Mouse (Mus musculus): Measurements from ENCODE around the gene Birc7. TPM values are rescaled to one million over a fixed set of nuclear protein-coding genes. Genes with fewer than 3 reads are reported as not detected.

The Birc7 gene
- polyA plus RNA-seq, 1 experiment from 2014 or later = 0.18 TPM

DNA sequence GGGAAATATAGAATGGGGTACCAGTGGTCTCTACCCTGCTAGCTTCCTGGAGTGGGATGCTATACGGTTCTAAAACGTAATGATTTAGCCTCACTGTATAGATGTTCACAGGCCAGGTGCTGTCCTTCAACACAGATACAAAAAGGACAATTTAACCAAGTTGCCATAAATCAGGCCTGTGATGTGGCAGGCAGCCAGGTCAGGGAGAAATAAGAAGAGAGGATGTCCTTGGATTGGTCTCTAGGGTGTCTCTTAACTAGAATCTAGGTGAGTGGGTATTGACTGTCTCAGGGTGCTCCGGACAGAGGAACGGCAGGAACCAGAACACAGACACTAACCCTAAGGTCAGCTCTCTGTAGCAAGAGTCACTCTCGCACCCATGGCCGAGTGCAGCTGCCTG lies 6.1 kb upstream of the Birc7 start:
- H3K4me2 ChIP-seq (ENCODE audit: low read length) = no peak overlapping the region
- H3K36me3 ChIP-seq (ENCODE audit: control insufficient read depth, insufficient read depth, low read length) = peaks cover 11% of the 10 kb centered on the region
- H3K27me3 ChIP-seq (ENCODE audit: control insufficient read depth, insufficient read depth, low read length) = no peaks in the 10 kb centered on the region
- no peak overlapping the region for H3K4me3 ChIP-seq (replicated peaks; ENCODE audit: low read depth, low read length)
- no peak overlapping the region for H3K27ac ChIP-seq (replicated peaks; ENCODE audit: low read depth, low read length)
- no peak overlapping the region for H3K9ac ChIP-seq (replicated peaks; ENCODE audit: low read length)
- no peaks in the 10 kb centered on the region for H3K9me3 ChIP-seq (ENCODE audit: control insufficient read depth, low read length)
- peaks cover 9% of the 10 kb centered on the region; the same call in 1 of the 2 replicates for H3K4me1 ChIP-seq (ENCODE audit: control insufficient read depth, insufficient read depth, low read length)
- ATAC-seq (ENCODE audit: low FRiP score, low TSS enrichment) = no peak
- no peak for DNase-seq
- WGBS = 89% methylated on average over 6 of the region's 6 CpGs

DNA sequence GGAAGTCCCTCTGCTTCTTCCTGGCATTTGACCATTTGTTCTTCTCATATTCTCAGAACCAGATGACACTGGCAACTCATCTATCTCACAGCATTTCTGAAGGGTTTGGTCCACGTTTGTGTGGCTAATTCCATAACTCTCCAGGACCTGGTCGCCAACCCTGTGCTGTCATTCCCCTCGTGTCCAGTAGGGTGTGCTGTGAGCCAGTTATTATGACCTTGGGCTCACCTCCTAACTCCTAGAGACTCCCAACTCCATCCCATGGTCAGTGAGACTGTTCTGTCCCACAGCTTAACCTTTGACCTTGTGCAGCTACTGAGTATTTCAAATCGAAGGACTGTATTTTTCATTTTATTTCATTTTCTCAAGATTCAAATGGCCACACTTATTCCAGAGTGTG lies 3.6 kb upstream of the Birc7 start:
- DNase-seq = peak; percentile 89
- Histone ChIP-seq H3K9me3 (ENCODE audit: control insufficient read depth, low read length) (no peaks in the 10 kb centered on the region), H3K4me2 (ENCODE audit: low read length) (no peak overlapping the region), H3K4me1 (ENCODE audit: control insufficient read depth, insufficient read depth, low read length) (no peaks in the 10 kb centered on the region), H3K4me3 (replicated peaks; ENCODE audit: low read depth, low read length) (no peak overlapping the region), H3K27ac (replicated peaks; ENCODE audit: low read depth, low read length) (no peak overlapping the region), H3K36me3 (ENCODE audit: control insufficient read depth, insufficient read depth, low read length) (no peaks in the 10 kb centered on the region), H3K27me3 (ENCODE audit: control insufficient read depth, insufficient read depth, low read length) (no peaks in the 10 kb centered on the region), H3K9ac (replicated peaks; ENCODE audit: low read length) (no peak overlapping the region)
- 4% methylated on average over 4 of the region's 4 CpGs for WGBS
- ATAC-seq (ENCODE audit: low FRiP score, low TSS enrichment) = no peak

DNA sequence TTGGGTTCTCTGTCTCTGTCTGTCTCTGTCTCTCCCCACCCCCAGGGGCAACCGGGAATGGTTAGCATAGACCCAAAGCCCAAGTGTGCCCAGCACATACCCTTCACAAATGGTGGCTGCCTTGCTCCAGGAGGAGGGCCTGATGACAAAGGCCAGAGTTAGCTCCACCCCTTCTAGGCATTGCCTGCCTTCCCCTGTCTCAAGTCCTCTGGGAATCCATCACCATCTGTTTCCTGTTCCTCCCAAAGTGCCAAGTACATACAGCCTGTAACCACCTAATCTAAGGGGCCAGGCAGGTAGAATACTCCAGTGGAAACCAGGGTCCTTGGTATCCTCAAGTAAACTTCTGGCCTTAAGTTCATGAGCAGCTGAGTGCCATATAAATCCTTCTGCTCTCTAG lies 3.6 kb downstream of the Birc7 start:
- Histone ChIP-seq H3K4me2 (ENCODE audit: low read length) (no peak overlapping the region), H3K9ac (replicated peaks; ENCODE audit: low read length) (no peak overlapping the region), H3K9me3 (ENCODE audit: control insufficient read depth, low read length) (no peaks in the 10 kb centered on the region), H3K27me3 (ENCODE audit: control insufficient read depth, insufficient read depth, low read length) (no peaks in the 10 kb centered on the region), H3K36me3 (ENCODE audit: control insufficient read depth, insufficient read depth, low read length) (peaks cover 16% of the 10 kb centered on the region; the same call in 1 of the 2 replicates), H3K4me3 (replicated peaks; ENCODE audit: low read depth, low read length) (no peak overlapping the region), H3K4me1 (ENCODE audit: control insufficient read depth, insufficient read depth, low read length) (no peaks in the 10 kb centered on the region), H3K27ac (replicated peaks; ENCODE audit: low read depth, low read length) (no peak overlapping the region)
- DNase-seq (peak; percentile 22), ATAC-seq (ENCODE audit: low FRiP score, low TSS enrichment) (no peak)
- WGBS = 82% methylated on average over 1 of the region's 1 CpGs

DNA sequence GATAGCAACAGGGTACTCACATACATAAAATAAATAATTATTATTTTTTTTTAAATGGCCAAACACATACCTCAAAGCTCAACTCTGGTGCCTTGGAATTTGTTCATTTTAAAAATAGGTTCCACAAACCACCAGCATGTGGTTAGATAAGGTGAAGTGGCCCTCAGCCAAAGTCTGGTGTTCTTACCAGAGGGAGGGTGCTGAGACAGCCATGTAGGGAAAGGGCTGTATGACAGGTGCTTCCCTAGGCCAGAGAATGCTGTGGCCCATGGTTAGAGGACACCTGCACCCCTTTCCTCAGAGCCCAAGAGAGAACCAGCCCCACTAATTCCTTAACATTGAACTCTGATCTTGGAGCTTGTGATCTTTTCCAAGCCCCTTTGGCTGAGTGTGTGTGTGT lies 11.4 kb downstream of the Birc7 start:
- no peak overlapping the region for H3K4me3 ChIP-seq (replicated peaks; ENCODE audit: low read depth, low read length)
- H3K27ac ChIP-seq (replicated peaks; ENCODE audit: low read depth, low read length) = no peak overlapping the region
- H3K27me3 ChIP-seq (ENCODE audit: control insufficient read depth, insufficient read depth, low read length) = no peaks in the 10 kb centered on the region
- DNase-seq (no peak), ATAC-seq (ENCODE audit: low FRiP score, low TSS enrichment) (no peak)
- H3K4me1 ChIP-seq (ENCODE audit: control insufficient read depth, insufficient read depth, low read length) = no peaks in the 10 kb centered on the region
- H3K4me2 ChIP-seq (ENCODE audit: low read length) = no peak overlapping the region
- no peaks in the 10 kb centered on the region for H3K9me3 ChIP-seq (ENCODE audit: control insufficient read depth, low read length)
- no peak overlapping the region for H3K9ac ChIP-seq (replicated peaks; ENCODE audit: low read length)
- peaks cover 37% of the 10 kb centered on the region; the same call in 1 of the 2 replicates for H3K36me3 ChIP-seq (ENCODE audit: control insufficient read depth, insufficient read depth, low read length)

DNA sequence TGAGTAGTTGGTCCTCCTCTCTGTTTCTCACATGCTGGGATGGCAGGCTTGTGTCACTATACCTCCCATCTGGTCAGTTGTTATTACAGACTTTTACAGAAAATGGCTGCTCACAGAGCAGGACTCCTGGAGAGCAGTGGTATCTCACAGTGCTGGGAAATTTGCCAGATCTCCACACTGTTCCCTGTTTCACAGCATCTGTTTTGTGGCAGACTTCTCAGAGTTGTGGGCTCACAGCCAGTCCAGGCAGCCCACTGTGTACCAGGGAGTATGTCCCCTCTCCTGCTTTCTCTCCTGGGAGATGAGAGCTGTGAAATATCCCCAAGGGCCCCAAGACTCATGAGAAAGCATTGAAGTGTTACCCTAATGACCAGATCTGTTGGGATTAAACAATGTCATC lies 13.0 kb downstream of the Birc7 start:
- Histone ChIP-seq H3K4me3 (replicated peaks; ENCODE audit: low read depth, low read length) (no peak overlapping the region), H3K36me3 (ENCODE audit: control insufficient read depth, insufficient read depth, low read length) (peaks cover 25% of the 10 kb centered on the region; the same call in 1 of the 2 replicates), H3K27me3 (ENCODE audit: control insufficient read depth, insufficient read depth, low read length) (no peaks in the 10 kb centered on the region), H3K27ac (replicated peaks; ENCODE audit: low read depth, low read length) (no peak overlapping the region), H3K4me1 (ENCODE audit: control insufficient read depth, insufficient read depth, low read length) (no peaks in the 10 kb centered on the region), H3K4me2 (ENCODE audit: low read length) (no peak overlapping the region), H3K9ac (replicated peaks; ENCODE audit: low read length) (no peak overlapping the region), H3K9me3 (ENCODE audit: control insufficient read depth, low read length) (no peaks in the 10 kb centered on the region)
- ATAC-seq (ENCODE audit: low FRiP score, low TSS enrichment) = no peak
- peak; percentile 43 for DNase-seq

DNA sequence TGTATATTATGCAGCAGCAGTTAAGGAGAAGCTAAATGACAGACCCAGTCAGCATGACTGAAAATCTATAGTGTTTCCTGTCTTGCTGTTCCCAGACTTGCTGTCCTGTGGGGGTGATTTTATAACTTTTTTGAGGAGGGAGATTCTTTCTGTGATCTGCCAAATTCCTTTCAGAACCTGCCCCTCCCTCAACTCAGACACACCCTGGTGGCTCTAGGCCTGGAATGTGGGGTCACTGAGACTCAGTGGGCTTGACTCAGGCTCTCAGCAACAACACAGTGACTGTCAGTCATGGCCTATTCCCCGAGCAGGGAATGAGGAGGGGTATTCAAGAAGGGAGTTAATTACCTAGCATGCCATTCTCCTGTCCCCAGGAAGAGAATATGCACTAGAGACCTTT lies 21.1 kb downstream of the Birc7 start:
- no peaks in the 10 kb centered on the region for H3K27me3 ChIP-seq (ENCODE audit: control insufficient read depth, insufficient read depth, low read length)
- ATAC-seq (ENCODE audit: low FRiP score, low TSS enrichment) = no peak

DNA sequence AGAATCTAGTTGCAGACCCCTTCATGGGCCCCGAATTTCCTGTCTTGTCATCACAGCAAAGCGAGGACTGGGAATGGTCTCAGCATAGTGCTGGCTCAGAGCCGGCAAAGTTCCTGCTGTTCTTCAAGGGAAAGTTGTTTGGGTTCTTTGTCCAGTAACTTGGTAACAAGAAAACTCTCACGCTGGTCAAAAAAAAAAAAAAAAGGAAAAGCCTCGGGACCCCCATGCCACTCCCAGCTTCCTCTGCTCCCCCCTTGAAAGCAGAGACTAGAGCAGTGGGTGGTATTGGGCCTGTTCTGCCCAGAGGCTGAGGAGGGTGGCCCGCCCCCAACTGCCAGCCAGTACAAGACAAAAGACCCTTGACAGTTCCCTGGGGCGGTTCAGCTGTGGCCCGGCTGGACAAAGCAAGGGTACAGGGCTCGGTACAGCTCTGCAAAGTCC lies 23.9 kb downstream of the Birc7 start:
- peak overlapping the region; percentile 83; the same call in 1 of the 2 replicates for H3K9ac ChIP-seq (replicated peaks; ENCODE audit: low read length)
- no peaks in the 10 kb centered on the region for H3K27me3 ChIP-seq (ENCODE audit: control insufficient read depth, insufficient read depth, low read length)
- no peaks in the 10 kb centered on the region for H3K36me3 ChIP-seq (ENCODE audit: control insufficient read depth, insufficient read depth, low read length)
- H3K4me1 ChIP-seq (ENCODE audit: control insufficient read depth, insufficient read depth, low read length) = peaks cover 31% of the 10 kb centered on the region
- no peaks in the 10 kb centered on the region for H3K9me3 ChIP-seq (ENCODE audit: control insufficient read depth, low read length)
- H3K27ac ChIP-seq (replicated peaks; ENCODE audit: low read depth, low read length) = peak overlapping the region; percentile 95
- DNase-seq (peak; percentile 71), ATAC-seq (ENCODE audit: low FRiP score, low TSS enrichment) (peak; percentile 55; the same call in 1 of the 2 replicates)
- WGBS = 2% methylated on average over 9 of the region's 9 CpGs
- H3K4me2 ChIP-seq (ENCODE audit: low read length) = peak overlapping the region; percentile 80
- peak overlapping the region; percentile 67 for H3K4me3 ChIP-seq (replicated peaks; ENCODE audit: low read depth, low read length)

More for the DNA sequence above, 21.1 kb downstream of the Birc7 start:
- Histone ChIP-seq H3K4me1 (ENCODE audit: control insufficient read depth, insufficient read depth, low read length) (peaks cover 28% of the 10 kb centered on the region), H3K9me3 (ENCODE audit: control insufficient read depth, low read length) (no peaks in the 10 kb centered on the region), H3K4me2 (ENCODE audit: low read length) (no peak overlapping the region), H3K9ac (replicated peaks; ENCODE audit: low read length) (no peak overlapping the region), H3K27ac (replicated peaks; ENCODE audit: low read depth, low read length) (no peak overlapping the region), H3K36me3 (ENCODE audit: control insufficient read depth, insufficient read depth, low read length) (no peaks in the 10 kb centered on the region), H3K4me3 (replicated peaks; ENCODE audit: low read depth, low read length) (no peak overlapping the region)
- WGBS = 18% methylated on average over 1 of the region's 1 CpGs
- no peak for DNase-seq

DNA sequence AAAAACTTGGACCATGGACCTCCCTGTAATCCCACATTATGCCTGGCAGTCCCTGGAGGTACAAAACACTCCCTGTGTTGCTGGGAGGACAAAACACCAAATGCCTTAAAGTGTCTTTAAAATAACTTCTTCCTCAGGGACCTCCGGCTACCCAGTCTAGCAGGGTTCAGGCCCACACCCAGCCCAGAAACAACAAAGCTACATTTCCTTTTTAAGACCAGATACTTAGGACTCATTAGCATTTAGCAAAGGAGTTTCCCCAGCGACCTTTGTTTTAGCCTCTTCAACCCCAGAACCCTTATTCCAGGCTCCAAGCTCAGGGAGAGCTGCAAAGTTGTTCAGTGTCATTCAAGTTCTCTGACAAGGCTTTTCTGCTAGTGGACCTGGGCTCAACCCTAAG lies 24.8 kb downstream of the Birc7 start:
- H3K9ac ChIP-seq (replicated peaks; ENCODE audit: low read length) = peak overlapping the region; percentile 83

More for the DNA sequence above, 24.8 kb downstream of the Birc7 start:
- no peak for ATAC-seq (ENCODE audit: low FRiP score, low TSS enrichment)
- Histone ChIP-seq H3K4me1 (ENCODE audit: control insufficient read depth, insufficient read depth, low read length) (peaks cover 31% of the 10 kb centered on the region), H3K27me3 (ENCODE audit: control insufficient read depth, insufficient read depth, low read length) (no peaks in the 10 kb centered on the region), H3K27ac (replicated peaks; ENCODE audit: low read depth, low read length) (peak overlapping the region; percentile 95), H3K4me2 (ENCODE audit: low read length) (peak overlapping the region; percentile 80), H3K36me3 (ENCODE audit: control insufficient read depth, insufficient read depth, low read length) (no peaks in the 10 kb centered on the region), H3K4me3 (replicated peaks; ENCODE audit: low read depth, low read length) (peak overlapping the region; percentile 67), H3K9me3 (ENCODE audit: control insufficient read depth, low read length) (no peaks in the 10 kb centered on the region)
- peak; percentile 41 for DNase-seq
- 0% methylated on average over 2 of the region's 2 CpGs for WGBS

Measured in midbrain, embryonic 14.5 days (tissue).